Mouse (Mus musculus): Measurements from ENCODE around the gene B430306N03Rik. TPM values are rescaled to one million over a fixed set of nuclear protein-coding genes. Genes with fewer than 3 reads are reported as not detected.
"Not testable (repeated sequence)": the region's sequence is repeated elsewhere in the genome, so short reads cannot be mapped to it uniquely, and the experiment has no call there.

The B430306N03Rik gene
- polyA plus RNA-seq, 1 experiment, result 4.3 TPM

DNA sequence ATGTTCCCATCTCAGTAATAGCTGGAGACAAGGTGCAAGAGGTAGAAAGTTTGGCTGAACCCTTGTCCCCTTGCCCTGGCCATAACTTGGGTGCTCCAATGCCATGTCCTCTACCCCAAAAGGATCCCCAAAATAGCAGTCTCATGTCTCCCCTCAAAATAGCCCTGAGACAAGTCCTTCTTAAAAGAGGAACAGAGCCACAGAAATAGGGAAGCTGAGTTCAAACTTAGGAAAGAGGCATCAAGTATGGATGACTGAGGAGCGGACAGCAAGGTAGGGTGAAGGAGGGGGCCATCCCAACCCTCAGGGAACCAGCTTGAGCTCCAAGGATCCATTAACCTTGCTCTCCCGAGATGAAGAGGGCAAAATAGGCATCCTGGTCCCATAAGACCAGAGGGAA is 31.3 kb downstream of the B430306N03Rik start:
- no peak overlapping the region for H3K4me3 ChIP-seq (ENCODE audit: control insufficient read depth, insufficient read depth, low read length)
- H3K27ac ChIP-seq (ENCODE audit: control insufficient read depth, insufficient read depth, low read length), result no peak overlapping the region
- DNase-seq, result no peak
- no peak for TF ChIP-seq CTCF (IDR thresholded peaks at IDR 0.05; ENCODE audit: borderline replicate concordance, control insufficient read depth, extremely low read depth, insufficient read depth, low read length, poor library complexity)
- no peak for TF ChIP-seq POLR2A (IDR thresholded peaks at IDR 0.05; ENCODE audit: control insufficient read depth, extremely low read depth, insufficient read depth, low read length, poor library complexity)
- H3K4me1 ChIP-seq (replicated peaks; ENCODE audit: control insufficient read depth, insufficient read depth, low read length), result no peaks in the 10 kb centered on the region; the same call in 1 of the 2 replicates
- H3K36me3 ChIP-seq (ENCODE audit: control insufficient read depth, insufficient read depth, low read length), result no peaks in the 10 kb centered on the region
- no peaks in the 10 kb centered on the region for H3K27me3 ChIP-seq (ENCODE audit: control insufficient read depth, insufficient read depth, low read length)
- WGBS, result 66% methylated on average over 2 of the region's 2 CpGs

DNA sequence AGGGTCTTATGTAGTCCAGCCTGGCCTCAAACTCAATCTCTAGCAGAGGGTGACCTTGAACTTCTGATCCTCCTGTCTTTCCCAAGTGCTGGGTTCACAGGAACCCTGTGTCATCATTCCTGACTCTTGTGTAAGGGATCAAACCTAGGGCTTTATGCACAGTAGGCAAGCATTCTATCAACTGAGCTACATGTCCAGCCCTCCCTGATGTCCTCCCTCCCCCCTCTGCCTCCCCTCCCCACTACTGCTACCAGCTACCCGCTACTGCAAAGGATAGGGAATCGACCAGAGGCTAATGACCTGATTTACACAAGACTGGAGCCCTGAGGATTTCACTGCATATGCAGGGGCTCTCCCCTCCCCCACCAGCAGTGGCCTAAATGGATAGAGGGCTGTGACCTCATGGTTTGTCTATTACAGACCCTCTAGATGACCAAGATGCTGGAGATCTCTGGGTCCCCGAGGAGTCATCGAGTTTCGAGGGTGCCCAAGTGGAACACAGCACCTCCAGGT is 34.8 kb downstream of the B430306N03Rik start:
- WGBS, result 95% methylated on average over 5 of the region's 5 CpGs
- TF ChIP-seq CTCF (IDR thresholded peaks at IDR 0.05; ENCODE audit: borderline replicate concordance, control insufficient read depth, extremely low read depth, insufficient read depth, low read length, poor library complexity), result no peak
- TF ChIP-seq POLR2A (IDR thresholded peaks at IDR 0.05; ENCODE audit: control insufficient read depth, extremely low read depth, insufficient read depth, low read length, poor library complexity), result no peak
- no peaks in the 10 kb centered on the region; the same call in 1 of the 2 replicates for H3K4me1 ChIP-seq (replicated peaks; ENCODE audit: control insufficient read depth, insufficient read depth, low read length)

DNA sequence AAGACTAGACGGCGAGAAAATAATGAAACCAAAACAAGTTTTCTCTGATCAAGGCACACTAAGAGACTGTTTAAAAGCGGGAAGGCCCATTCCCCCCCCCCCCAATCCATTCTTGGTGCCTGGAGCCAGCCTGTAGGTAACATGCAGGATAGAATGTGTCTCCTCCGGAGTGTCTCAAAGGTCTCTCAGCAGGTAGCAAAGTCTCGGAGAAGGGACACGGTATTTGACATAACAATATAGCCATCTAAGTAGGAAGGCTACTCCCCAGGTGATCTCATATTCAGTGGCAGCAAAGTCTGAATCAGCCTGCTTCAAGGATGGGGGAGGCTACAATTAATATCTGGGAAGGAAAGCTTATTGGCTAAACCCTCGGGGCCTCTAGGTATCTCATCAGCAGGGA is 37.0 kb downstream of the B430306N03Rik start:
- H3K27me3 ChIP-seq (ENCODE audit: control insufficient read depth, insufficient read depth, low read length); H3K4me1 ChIP-seq (replicated peaks; ENCODE audit: control insufficient read depth, insufficient read depth, low read length); H3K4me3 ChIP-seq (ENCODE audit: control insufficient read depth, insufficient read depth, low read length); DNase-seq; H3K27ac ChIP-seq (ENCODE audit: control insufficient read depth, insufficient read depth, low read length); H3K36me3 ChIP-seq (ENCODE audit: control insufficient read depth, insufficient read depth, low read length): not testable (repeated sequence)
- 94% methylated on average over 7 of the region's 7 CpGs for WGBS

More for the DNA sequence above, 34.8 kb downstream of the B430306N03Rik start:
- Histone ChIP-seq H3K36me3 (ENCODE audit: control insufficient read depth, insufficient read depth, low read length) (no peaks in the 10 kb centered on the region), H3K27me3 (ENCODE audit: control insufficient read depth, insufficient read depth, low read length) (no peaks in the 10 kb centered on the region), H3K4me3 (ENCODE audit: control insufficient read depth, insufficient read depth, low read length) (no peak overlapping the region), H3K27ac (ENCODE audit: control insufficient read depth, insufficient read depth, low read length) (no peak overlapping the region)
- no peak for DNase-seq

DNA sequence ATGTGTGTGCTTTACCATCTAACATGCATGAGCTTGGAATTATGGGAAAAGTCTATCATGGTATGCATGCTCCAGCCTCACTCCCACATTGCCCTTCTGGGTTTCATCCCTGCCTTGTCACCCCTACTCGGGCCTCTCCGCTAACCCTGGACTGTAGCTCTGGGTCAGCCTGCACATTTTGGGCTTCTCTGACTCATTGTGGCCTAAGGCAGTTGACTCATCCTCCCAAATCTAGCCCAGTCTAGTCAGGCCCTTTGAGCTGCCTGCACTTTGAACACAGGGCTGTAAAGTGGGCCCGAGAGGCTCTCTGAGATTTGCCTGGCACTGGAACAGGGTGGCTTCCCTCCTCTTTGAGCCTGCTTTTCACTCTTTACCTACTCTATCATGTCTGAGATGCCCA is 39.9 kb downstream of the B430306N03Rik start:
- Histone ChIP-seq H3K4me3 (ENCODE audit: control insufficient read depth, insufficient read depth, low read length) (no peak overlapping the region), H3K4me1 (replicated peaks; ENCODE audit: control insufficient read depth, insufficient read depth, low read length) (no peaks in the 10 kb centered on the region), H3K27me3 (ENCODE audit: control insufficient read depth, insufficient read depth, low read length) (no peaks in the 10 kb centered on the region), H3K27ac (ENCODE audit: control insufficient read depth, insufficient read depth, low read length) (no peak overlapping the region), H3K36me3 (ENCODE audit: control insufficient read depth, insufficient read depth, low read length) (no peaks in the 10 kb centered on the region)
- 96% methylated on average over 3 of the region's 3 CpGs for WGBS
- DNase-seq, result no peak
- no peak for TF ChIP-seq POLR2A (IDR thresholded peaks at IDR 0.05; ENCODE audit: control insufficient read depth, extremely low read depth, insufficient read depth, low read length, poor library complexity)
- no peak for TF ChIP-seq CTCF (IDR thresholded peaks at IDR 0.05; ENCODE audit: borderline replicate concordance, control insufficient read depth, extremely low read depth, insufficient read depth, low read length, poor library complexity)

DNA sequence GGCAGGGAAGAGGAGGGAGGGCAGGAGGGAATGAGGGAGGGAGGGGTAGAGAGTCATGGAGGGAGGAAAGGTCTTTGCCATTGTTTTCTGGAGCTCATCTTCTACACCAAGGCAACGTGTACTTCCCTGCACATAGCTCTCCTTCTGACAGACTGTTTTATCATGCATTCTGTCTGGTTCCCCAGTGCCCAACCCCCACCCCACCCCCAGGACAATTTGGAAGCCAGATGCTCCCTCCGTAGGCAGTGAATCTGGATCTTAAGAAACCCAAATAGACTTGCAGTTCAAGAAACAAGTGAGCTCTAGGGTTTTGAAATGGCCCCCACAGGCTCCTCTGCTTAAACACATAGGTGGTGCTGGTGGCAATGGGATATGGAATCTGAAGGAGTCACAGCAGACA is 42.0 kb downstream of the B430306N03Rik start:
- Histone ChIP-seq H3K27ac (ENCODE audit: control insufficient read depth, insufficient read depth, low read length) (no peak overlapping the region), H3K36me3 (ENCODE audit: control insufficient read depth, insufficient read depth, low read length) (no peaks in the 10 kb centered on the region), H3K27me3 (ENCODE audit: control insufficient read depth, insufficient read depth, low read length) (no peaks in the 10 kb centered on the region), H3K4me1 (replicated peaks; ENCODE audit: control insufficient read depth, insufficient read depth, low read length) (no peaks in the 10 kb centered on the region), H3K4me3 (ENCODE audit: control insufficient read depth, insufficient read depth, low read length) (no peak overlapping the region)
- DNase-seq, result no peak
- WGBS, result 76% methylated on average over 2 of the region's 2 CpGs
- TF ChIP-seq POLR2A (IDR thresholded peaks at IDR 0.05; ENCODE audit: control insufficient read depth, extremely low read depth, insufficient read depth, low read length, poor library complexity), result no peak
- no peak for TF ChIP-seq CTCF (IDR thresholded peaks at IDR 0.05; ENCODE audit: borderline replicate concordance, control insufficient read depth, extremely low read depth, insufficient read depth, low read length, poor library complexity)

DNA sequence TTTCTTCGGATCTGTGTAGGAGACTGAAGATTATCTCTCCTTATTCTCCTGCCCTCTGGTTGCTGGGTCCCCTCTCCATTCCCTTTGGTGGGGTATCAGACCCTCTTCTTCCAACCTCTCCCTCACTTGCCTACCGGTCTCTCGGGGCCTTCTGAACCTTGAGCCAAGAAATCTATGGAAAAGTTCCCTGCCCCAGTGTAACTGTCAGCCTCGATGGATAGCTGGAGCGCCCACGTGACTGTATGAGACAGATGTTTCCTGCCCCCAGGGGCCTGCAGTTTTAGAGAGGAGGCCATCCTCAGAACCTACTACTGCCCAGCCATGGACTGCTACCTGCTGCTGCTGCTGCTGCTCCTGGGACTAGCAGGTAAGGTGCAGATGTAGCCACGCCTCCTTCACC is 43.7 kb downstream of the B430306N03Rik start, which contains the start of gene Treml1:
Treml1 (plus strand) TSS at position 301 of the 400 bp plus-strand sequence.
- H3K4me3 ChIP-seq (ENCODE audit: control insufficient read depth, insufficient read depth, low read length), result no peak within 1 kb of the TSS
- H3K27me3 ChIP-seq (ENCODE audit: control insufficient read depth, insufficient read depth, low read length), result no peaks in the 10 kb centered on the region
- 71% methylated on average over 7 of the region's 7 CpGs for WGBS
- TF ChIP-seq POLR2A (IDR thresholded peaks at IDR 0.05; ENCODE audit: control insufficient read depth, extremely low read depth, insufficient read depth, low read length, poor library complexity) (no peak), CTCF (IDR thresholded peaks at IDR 0.05; ENCODE audit: borderline replicate concordance, control insufficient read depth, extremely low read depth, insufficient read depth, low read length, poor library complexity) (no peak)
- H3K4me1 ChIP-seq (replicated peaks; ENCODE audit: control insufficient read depth, insufficient read depth, low read length), result no peaks in the 10 kb centered on the region
- H3K27ac ChIP-seq (ENCODE audit: control insufficient read depth, insufficient read depth, low read length), result no peak within 1 kb of the TSS
- H3K36me3 ChIP-seq (ENCODE audit: control insufficient read depth, insufficient read depth, low read length), result no peaks in the 10 kb centered on the region
- no peak for DNase-seq

DNA sequence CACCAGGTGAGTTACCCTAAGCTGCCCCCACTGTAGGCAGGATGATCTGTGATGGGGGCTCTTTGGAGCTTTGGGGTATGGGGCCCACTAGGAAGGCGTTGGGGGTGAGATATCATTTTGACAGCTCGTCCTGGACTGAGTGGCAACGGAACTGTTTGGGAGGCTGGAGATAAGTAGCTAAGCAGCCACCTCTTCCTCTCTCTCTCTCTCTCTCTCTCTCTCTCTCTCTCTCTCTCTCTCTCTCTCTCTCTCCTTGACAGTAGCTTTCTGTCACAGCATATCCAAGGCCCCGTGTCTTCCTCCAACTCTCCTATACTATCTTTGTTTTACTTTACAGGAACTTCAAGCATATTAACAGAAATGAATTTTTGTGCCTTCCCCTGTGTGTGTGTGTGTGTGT is 44.5 kb downstream of the B430306N03Rik start:
- Histone ChIP-seq H3K36me3 (ENCODE audit: control insufficient read depth, insufficient read depth, low read length) (no peaks in the 10 kb centered on the region), H3K27me3 (ENCODE audit: control insufficient read depth, insufficient read depth, low read length) (no peaks in the 10 kb centered on the region), H3K4me1 (replicated peaks; ENCODE audit: control insufficient read depth, insufficient read depth, low read length) (no peaks in the 10 kb centered on the region), H3K4me3 (ENCODE audit: control insufficient read depth, insufficient read depth, low read length) (no peak overlapping the region), H3K27ac (ENCODE audit: control insufficient read depth, insufficient read depth, low read length) (no peak overlapping the region)
- WGBS, result 32% methylated on average over 4 of the region's 4 CpGs
- TF ChIP-seq CTCF (IDR thresholded peaks at IDR 0.05; ENCODE audit: borderline replicate concordance, control insufficient read depth, extremely low read depth, insufficient read depth, low read length, poor library complexity), result no peak
- no peak for TF ChIP-seq POLR2A (IDR thresholded peaks at IDR 0.05; ENCODE audit: control insufficient read depth, extremely low read depth, insufficient read depth, low read length, poor library complexity)
- DNase-seq, result no peak

Data from thymus, adult 2 months (tissue).